Mouse (Mus musculus): ENCODE results near the gene Slc6a13.

DNA sequence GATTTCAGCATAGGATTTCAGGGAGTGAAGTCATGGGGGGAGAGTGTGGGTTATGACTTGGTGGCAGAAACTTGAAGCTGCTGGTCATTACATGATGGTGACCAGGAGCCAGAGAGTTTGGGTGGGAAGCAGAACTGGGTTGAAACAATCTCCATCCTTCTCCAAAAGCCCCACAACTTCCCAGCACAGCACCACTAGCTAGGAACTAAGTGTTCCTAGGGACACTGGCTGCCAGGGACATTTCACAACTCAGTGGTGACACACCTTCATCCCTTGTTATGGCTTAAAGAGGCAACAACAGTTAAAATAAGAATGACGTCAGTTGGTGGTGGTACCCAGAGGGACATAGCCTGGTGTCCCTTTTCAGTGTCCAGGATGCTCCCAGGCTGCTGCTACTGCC is 56.0 kb downstream of the Slc6a13 start:
- TF ChIP-seq CTCF (IDR thresholded peaks at IDR 0.05; ENCODE audit: low read depth) = no peak
- TF ChIP-seq EP300 (IDR thresholded peaks at IDR 0.05; ENCODE audit: low read depth) = 0 out of 2 replicates have a peak, but pooled peaks have one; percentile 36

All from liver, postnatal 0 days (tissue).